Mouse (Mus musculus): ENCODE data around the gene Chmp2a. TPM values are rescaled to one million over a fixed set of nuclear protein-coding genes. Genes with fewer than 3 reads are reported as not detected.

The Chmp2a gene
- total RNA-seq, 2 experiments from 2014 or later: 95.4 to 103 TPM

GRCm38 (mm10) chr7:13003380-13003779 lies 31.2 kb downstream of the Chmp2a start:
- DNase-seq (ENCODE audit: low spot score): no peak

- DNase-seq (ENCODE audit: low spot score): no peak
Observed at GRCm38 (mm10) chr7:13001584-13001983, 33.0 kb downstream of the Chmp2a start.

GRCm38 (mm10) chr7:12998851-12999250 lies 35.8 kb downstream of the Chmp2a start, which contains the start of gene Trim28:
TSS of gene Trim28 (plus strand) at chr7:12999114.
- DNase-seq (ENCODE audit: low spot score): no peak

- no peak for DNase-seq (ENCODE audit: low spot score)
Observed at GRCm38 (mm10) chr7:12998053-12998452, 36.6 kb downstream of the Chmp2a start, which contains the start of gene Slc27a5. TSS of gene Slc27a5 (minus strand) at chr7:12998192.

- DNase-seq (ENCODE audit: low spot score): no peak
Observed at GRCm38 (mm10) chr7:12997230-12997629, 37.4 kb downstream of the Chmp2a start.

GRCm38 (mm10) chr7:12995862-12996261 lies 38.7 kb downstream of the Chmp2a start:
- no peak for DNase-seq (ENCODE audit: low spot score)

- no peak for DNase-seq (ENCODE audit: low spot score)
Observed at GRCm38 (mm10) chr7:12993148-12993547, 41.5 kb downstream of the Chmp2a start.

- DNase-seq (ENCODE audit: low spot score): no peak
Observed at GRCm38 (mm10) chr7:12992222-12992621, 42.4 kb downstream of the Chmp2a start.

- no peak for DNase-seq (ENCODE audit: low spot score)
Observed at GRCm38 (mm10) chr7:12987409-12988189, 47.0 kb downstream of the Chmp2a start.

- no peak for DNase-seq (ENCODE audit: low spot score)
Observed at GRCm38 (mm10) chr7:12986906-12987305, 47.7 kb downstream of the Chmp2a start.

GRCm38 (mm10) chr7:12985724-12986123 lies 48.9 kb downstream of the Chmp2a start:
- DNase-seq (ENCODE audit: low spot score): no peak

Other genes with a start within 250 kb of the Chmp2a start
- 1 to 10 TPM in 1 of 2 experiments, under 1 TPM in 1; 0.36 to 1.2 TPM for gene Zscan18, start 231.2 kb downstream of the Chmp2a start, total RNA-seq (2021)
- 1 to 10 TPM; 3.6 to 4.5 TPM for gene Zfp329, start 215.9 kb downstream of the Chmp2a start, total RNA-seq (2021)
- 10 to 100 TPM; 12.3 to 12.6 TPM for gene Zfp110, start 200.0 kb downstream of the Chmp2a start, total RNA-seq (2021)
- 1 to 10 TPM; 1.8 to 2.2 TPM for gene Zfp128, start 153.6 kb downstream of the Chmp2a start, total RNA-seq (2021)
- gene Zscan22, start 137.0 kb downstream of the Chmp2a start, total RNA-seq (2021): 1 to 10 TPM; 2.8 to 3.4 TPM
- 100 to 1,000 TPM; 586 to 589 TPM for gene Rps5, start 112.5 kb downstream of the Chmp2a start, total RNA-seq (2021)
- gene Rnf225, start 107.4 kb downstream of the Chmp2a start, total RNA-seq (2021): under 1 TPM; 0.46 to 0.59 TPM
- gene Zfp324, start 69.0 kb downstream of the Chmp2a start, total RNA-seq (2021): 1 to 10 TPM; 1.4 to 1.5 TPM
- 1 to 10 TPM; 1.9 to 2.1 TPM for gene Zfp446, start 57.0 kb downstream of the Chmp2a start, total RNA-seq (2021)
- gene Slc27a5, start 36.6 kb downstream of the Chmp2a start, total RNA-seq (2021): under 1 TPM in 1 of 2 experiments, not detected in 1; 0.28 TPM
- gene Trim28, start 35.7 kb downstream of the Chmp2a start, total RNA-seq (2021): 10 to 100 TPM; 63.6 to 65.9 TPM
- 1 to 10 TPM; 3.2 to 4.0 TPM for gene Zbtb45, start 24.8 kb downstream of the Chmp2a start, total RNA-seq (2021)
- 100 to 1,000 TPM; 148 to 149 TPM for gene Ube2m, start 3.5 kb upstream of the Chmp2a start, total RNA-seq (2021)
- gene Mzf1, start 20.0 kb upstream of the Chmp2a start, total RNA-seq (2021): under 1 TPM; 0.62 to 0.71 TPM
- gene Vmn1r85, start 60.4 kb upstream of the Chmp2a start, total RNA-seq (2021): not detected
- gene Vmn1r86, start 85.1 kb upstream of the Chmp2a start, total RNA-seq (2021): not detected
- not detected for gene Vmn1r87, start 105.3 kb upstream of the Chmp2a start, total RNA-seq (2021)
- gene Vmn1r88, start 124.8 kb upstream of the Chmp2a start, total RNA-seq (2021): under 1 TPM; 0.05 to 0.09 TPM
- not detected for gene Vmn1r89, start 178.2 kb upstream of the Chmp2a start, total RNA-seq (2021)
- gene Lig1, start 242.5 kb upstream of the Chmp2a start, total RNA-seq (2021): 1 to 10 TPM in 1 of 2 experiments, under 1 TPM in 1; 0.91 to 1.4 TPM
- gene Zswim9, start 243.9 kb upstream of the Chmp2a start, total RNA-seq (2021): 10 to 100 TPM; 13.6 to 14.7 TPM

Measured in gastrocnemius, adult 18-20 months (tissue).